Mouse (Mus musculus) thymus, postnatal 4 days (tissue): ENCODE results near the gene Klre1.
"Not testable (repeated sequence)": the region's sequence is repeated elsewhere in the genome, so short reads cannot be mapped to it uniquely, and the experiment has no call there.

ENCODE experiments used
- DNase-seq: peaks from one replicate; pipeline ENCODE4 v3.0.0; 2021

Gene Klre1

GRCm38 (mm10) chr6:129591508-129591907 lies 13.8 kb downstream of the Klre1 start, which contains the start of gene Klrd1:
Gene Klrd1, plus strand, starts transcription at chr6:129591782.
- no peak for DNase-seq

DNA sequence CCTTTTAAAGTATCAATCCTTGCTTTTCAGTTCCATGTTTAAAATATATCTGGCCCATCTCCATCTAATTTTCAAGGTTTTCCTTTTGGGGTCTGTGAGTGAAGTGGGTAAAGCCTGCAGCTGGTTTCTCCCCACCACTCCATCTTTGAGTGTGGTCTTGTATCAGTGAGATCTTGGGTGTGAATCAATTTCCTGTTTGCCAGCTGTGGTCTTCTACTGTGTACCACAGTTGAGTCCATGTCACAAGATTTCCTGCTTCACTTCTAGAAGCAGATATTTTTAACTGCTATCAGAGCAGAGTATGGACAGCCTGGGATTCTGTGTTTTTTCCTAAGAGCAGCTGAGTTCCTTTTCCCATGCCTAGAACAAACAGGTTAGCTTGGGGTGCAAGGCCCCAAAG lies 30.7 kb downstream of the Klre1 start:
- no peak for DNase-seq

- DNase-seq: no peak
Measured at GRCm38 (mm10) chr6:129623735-129624134, 46.0 kb downstream of the Klre1 start, which contains the start of gene Klrk1. Gene Klrk1, minus strand, starts transcription at chr6:129623864.

- DNase-seq: not testable (repeated sequence)
Measured at GRCm38 (mm10) chr6:129631046-129631445, 53.3 kb downstream of the Klre1 start.
